Mouse (Mus musculus): ENCODE measurements around the gene Tmem86b.
A peak's percentile ranks its signal among the peaks of the same experiment; 100 is the strongest.
"Not testable (repeated sequence)": the region's sequence is repeated elsewhere in the genome, so short reads cannot be mapped to it uniquely, and the experiment has no call there.

Gene Tmem86b

GRCm38 (mm10) chr7:4647291-4647690 is 16.1 kb upstream of the Tmem86b start:
- DNase-seq = no peak

DNA sequence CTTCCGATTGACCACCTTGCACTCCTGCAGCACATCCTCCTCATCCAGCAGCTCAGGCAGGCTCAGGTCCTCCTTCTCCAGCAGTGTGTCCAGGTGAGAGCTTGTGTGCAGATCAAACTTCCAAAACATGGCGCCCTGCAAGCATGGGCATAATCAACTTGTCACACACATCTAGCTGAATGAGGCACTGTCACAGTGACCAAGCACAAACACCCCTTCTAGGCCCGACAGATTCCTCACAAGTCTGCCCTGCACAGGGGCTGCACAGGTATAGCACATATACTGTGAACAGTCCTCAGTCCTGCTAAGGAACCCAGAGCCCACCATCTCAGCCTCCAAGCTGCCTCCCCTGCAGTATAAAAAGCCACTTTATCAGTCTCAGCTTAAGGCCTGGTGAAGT is 15.6 kb upstream of the Tmem86b start:
- DNase-seq = no peak

GRCm38 (mm10) chr7:4643225-4643624 is 12.0 kb upstream of the Tmem86b start:
- no peak for DNase-seq

DNA sequence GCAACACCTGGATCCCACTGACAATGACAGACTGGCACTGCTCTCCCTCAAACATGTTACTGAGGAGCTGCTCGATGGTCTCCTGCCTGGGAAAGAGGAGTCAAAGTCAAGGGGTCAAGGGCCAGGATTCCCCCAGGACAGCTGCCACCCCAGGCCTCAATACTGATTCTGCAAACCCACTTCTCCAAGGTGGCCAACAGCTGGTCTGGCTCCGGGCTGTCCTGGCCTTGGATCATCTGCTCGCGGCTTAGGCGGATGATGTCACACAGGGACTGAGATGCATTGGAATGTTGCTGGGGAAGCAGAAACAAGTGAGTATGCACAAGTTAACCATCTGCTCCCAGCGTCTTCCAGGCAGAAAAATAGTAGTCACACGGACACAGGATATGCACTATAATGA is 10.7 kb upstream of the Tmem86b start:
- DNase-seq = no peak

DNA sequence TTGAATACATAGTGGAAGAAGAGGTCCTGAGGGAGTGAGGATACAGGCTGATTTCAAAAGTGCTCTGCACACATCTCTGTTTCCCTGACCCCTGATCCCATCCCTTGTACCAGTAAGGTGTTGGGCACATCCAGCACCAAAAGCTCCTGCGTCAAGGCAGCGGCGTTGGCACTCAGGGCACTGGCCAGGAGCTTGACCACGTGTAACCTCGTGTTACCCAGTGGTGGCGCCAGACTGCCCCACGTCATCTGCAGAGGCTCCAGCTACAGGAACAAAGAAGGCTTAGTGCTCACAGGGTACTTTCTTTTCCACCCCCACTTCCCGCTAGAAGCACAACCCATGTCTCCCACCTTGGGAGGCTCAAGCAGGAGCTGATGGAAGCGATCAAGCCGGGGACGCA is 9.9 kb upstream of the Tmem86b start:
- DNase-seq = no peak

DNA sequence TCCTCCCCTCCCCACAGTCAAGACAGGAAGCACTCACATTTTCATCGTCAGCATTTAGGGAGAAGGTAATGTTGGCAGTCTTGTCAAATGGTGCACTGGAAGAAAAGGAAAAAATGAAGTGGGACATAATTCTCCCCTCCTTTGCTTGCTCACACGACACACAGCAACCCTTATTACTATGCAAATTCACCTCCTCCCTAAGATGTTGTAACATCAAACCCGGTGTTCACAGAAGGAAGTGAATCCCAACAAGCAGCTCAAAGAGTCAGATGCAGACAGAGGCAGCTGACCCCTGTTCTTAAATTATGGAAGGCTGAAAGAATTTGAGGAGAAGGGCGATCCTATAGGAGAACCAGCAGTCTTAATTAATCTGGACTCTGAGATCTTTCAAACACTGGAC is 5.0 kb upstream of the Tmem86b start:
- no peak for DNase-seq

GRCm38 (mm10) chr7:4630198-4630597 is 1.0 kb downstream of the Tmem86b start:
- DNase-seq = no peak

- DNase-seq = peak; percentile 63
These were observed 1.6 kb downstream of the Tmem86b start for GRCm38 (mm10) chr7:4629586-4629985.

DNA sequence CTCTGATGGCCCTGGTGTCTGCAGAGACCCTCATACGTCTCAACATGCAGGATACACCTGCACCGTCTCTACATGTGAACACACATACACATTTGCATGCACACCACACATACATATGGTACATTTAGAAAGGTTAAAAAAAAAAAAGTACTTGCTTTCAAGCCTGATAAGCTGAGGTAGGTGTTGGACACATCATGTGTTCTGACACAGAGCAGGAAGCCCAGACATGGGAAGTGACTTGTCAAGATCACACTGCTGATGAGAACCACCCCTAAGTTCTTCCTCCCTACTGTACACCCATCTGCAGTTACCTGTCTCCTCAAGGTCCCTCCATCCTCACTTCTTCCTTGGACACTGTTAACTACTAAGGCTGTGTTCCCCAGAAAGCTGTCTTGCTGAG is 5.3 kb downstream of the Tmem86b start:
- no peak for DNase-seq

DNA sequence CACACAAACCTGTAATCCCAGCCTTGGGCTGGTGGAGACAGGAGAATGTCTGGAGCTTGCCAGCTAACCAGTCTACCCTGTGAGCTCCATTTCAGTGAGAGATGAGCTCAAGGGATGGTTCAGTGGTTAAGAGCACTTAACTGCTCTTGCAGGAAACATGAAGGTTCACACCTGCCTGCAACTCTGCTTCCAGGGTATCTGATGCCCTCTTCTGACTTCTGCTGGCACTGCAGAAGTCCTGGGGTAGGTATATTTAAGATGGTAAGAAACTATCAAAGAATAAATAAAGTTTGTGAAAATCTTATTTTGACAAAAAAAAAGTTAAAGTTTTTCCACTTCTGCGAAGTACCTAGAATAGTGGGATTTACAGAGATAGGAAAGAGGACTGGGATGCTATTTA is 6.9 kb downstream of the Tmem86b start:
- no peak for DNase-seq

DNA sequence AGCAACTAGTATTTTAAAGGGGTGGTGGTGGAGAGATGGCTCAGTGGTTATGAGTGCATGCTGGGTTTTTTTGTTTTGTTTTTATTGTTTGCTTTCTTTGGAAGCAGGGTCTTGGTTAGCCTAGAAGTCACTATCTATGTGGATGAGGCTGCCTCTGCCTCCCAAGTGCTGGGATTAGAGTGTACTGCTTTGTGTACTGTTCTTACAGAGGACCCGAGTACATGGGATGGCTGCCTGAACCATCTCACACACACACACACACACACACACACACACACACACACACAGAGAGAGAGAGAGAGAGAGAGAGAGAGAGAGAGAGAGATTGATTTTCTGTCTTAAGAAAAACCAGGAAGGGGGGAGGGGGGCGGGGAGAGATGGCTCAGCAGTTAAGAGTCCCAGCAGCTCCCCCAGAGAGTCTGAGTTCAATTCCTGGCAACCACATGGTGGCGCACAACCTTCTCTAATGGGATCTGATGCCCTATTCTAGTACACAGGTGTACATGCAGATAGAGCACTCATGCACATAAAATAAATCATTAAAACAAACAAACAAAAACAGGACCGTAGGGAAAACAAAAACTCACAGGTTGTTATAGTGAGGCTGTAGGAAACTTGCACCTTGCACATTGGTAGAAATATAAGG is 7.6 kb downstream of the Tmem86b start:
- peak; percentile 42 for DNase-seq

DNA sequence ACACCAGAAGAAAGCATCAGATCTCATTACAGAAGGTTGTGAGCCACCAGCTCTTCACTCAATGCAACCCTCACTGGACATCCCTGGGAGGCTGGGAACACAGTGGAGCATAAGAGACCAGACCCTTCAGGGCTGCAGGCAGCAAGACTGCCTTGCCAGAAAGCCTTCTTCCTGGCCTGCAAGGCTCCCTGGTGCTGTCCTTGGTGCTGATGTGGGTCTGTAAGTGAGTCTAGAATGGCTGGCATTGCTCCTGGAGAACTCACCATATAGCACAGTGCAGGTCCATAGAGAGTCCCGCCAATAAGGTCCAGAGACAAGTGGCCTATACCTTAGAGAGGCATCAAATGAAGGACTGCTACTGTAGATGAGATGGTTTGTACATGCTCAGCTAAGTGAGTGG is 11.2 kb downstream of the Tmem86b start:
- DNase-seq = no peak

GRCm38 (mm10) chr7:4613740-4614403 is 17.4 kb downstream of the Tmem86b start:
- DNase-seq = no peak

- DNase-seq = peak; percentile 67
These were observed 18.3 kb downstream of the Tmem86b start for GRCm38 (mm10) chr7:4612956-4613355.

DNA sequence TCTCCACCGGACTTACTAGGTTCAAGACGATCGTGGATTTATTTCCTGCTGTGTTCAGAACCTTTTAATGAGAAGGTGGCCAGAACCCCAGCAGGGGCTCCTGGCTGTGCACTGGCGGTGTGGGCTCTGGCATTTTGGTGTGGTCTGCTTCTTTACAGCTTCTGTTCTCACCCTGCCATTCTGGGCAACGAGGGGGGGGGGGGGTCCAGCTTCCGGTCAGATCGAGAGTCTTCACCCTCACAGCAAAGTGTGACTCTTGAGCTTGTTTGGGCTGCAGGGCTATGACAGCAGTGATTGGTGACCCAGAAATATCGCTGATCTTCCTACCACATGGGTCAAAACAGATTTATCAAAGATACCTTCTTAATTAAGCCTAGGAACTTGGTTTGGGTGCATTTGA is 18.8 kb downstream of the Tmem86b start:
- DNase-seq = no peak

DNA sequence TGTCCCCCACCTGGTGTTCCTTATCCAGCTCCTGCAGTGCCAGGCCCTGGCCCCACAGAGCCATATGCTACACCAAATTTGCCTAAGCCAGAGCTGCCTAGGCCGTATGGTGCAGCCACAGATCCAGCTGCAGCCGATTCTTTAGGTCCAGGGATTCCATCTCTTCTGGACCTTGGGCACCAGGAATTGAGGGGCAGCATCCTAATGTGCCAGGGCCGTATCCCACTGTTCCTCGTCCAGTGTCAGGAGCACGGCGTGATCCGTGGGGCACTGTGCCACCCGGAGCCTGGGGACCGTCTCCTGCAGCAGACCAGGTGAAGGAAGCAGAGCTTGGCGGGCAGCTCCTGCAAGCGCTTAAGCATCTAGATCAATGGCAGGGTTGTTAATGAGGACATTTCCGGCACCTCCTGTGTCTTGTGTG is 19.3 kb downstream of the Tmem86b start:
- peak; percentile 89 for DNase-seq

GRCm38 (mm10) chr7:4611511-4611910 is 19.7 kb downstream of the Tmem86b start:
- DNase-seq = peak; percentile 92

DNA sequence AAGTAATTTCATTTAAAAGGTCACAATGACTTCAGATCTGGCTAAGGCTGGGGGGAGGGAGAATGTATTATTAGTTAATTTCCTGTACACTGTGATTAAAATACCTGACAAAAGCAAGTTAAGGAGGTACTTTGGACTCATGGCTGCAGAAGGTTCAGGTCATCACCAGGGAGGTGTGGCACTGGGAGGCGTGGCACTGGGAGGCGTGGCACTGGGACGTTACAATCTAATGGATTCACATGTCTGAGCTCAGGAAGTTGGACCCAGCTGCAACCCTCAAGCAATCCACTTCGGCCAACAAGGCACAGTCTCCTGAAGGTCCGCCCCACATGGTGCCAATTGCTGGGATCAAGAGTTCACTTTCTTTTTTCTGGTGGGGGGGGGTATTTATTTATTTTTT is 23.2 kb downstream of the Tmem86b start:
- no peak for DNase-seq

DNA sequence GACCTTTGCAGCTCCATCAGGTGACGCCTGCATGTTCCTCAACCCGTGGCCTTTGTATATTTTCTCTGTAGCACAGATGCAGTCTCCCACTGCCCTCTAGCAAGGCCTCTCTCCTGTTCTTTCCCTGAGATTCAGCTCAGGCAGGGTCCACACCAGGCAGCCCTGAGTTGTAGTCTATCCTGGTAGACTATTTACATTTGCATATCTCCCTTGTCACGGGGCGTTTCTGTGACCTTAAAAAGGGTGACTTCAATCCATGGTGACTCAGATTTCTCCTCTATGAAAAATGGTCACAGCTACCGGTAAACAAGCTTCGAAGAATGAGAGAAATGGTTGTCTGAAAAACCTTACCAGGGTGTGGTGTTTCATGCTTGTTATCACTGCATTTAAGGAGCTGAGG is 27.3 kb downstream of the Tmem86b start, which contains the start of gene Ptprh:
TSS of gene Ptprh (minus strand) at position 169 of the 400 bp plus-strand sequence.
- DNase-seq = no peak

DNA sequence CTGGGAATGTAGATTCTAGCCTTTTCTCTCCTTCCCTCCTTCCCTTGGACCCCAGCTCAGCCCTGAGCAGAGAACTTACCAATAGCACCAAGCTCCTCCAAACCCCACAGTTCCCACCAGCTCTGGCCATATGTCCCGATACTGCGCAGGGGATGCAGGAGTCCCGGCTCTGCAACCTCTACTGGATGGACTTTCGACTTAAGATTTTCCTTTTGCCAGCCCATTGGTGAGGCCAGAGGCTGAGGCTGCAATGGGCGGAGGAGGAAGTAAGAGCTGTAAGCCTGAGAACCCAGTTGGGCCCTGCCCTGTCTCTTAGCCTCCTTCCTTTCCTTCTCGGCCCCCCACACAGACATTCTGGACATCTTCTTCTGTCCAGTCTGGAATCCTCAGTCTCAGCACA is 28.3 kb downstream of the Tmem86b start:
- DNase-seq = no peak

DNA sequence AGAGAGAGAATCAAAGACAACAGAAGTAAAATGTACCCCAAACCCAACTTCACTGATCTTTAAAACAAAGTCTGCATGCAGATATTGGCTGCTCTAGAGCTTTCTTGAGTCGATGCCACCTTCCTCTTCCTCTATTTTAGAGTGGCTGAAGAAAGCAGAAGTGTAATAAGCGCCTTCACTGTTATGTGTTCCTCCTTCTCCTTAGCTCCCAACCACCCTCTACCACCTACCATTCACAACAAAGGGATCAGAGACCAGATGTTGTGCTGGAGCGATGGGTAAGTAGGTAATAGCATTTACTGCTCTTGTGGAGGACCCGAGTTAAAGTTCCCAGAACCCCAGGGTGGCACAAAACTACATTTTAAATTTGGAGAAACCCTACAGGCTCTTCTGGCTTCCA is 34.2 kb downstream of the Tmem86b start:
- not testable (repeated sequence) for DNase-seq

- DNase-seq = not testable (repeated sequence)
These were observed 49.7 kb downstream of the Tmem86b start for GRCm38 (mm10) chr7:4581481-4581880.

Data from cerebellum, adult 11-12 months (tissue).